Mouse (Mus musculus) thymus, adult 2 months (tissue): Measurements from ENCODE around the gene Slc6a18. TPM values are rescaled to one million over a fixed set of nuclear protein-coding genes. Genes with fewer than 3 reads are reported as not detected.

Experiments used
- DNase-seq: peaks from one replicate; pipeline ENCODE4 v3.0.0; 2021
- H3K27ac ChIP-seq: fragments of 200-500 bp; 2 replicates; pipeline ENCODE4 v1.5.1; 2012; ENCODE audit warnings: low read length, control low read depth; ENCODE audit not compliant: control insufficient read depth, insufficient read depth
- H3K27me3 ChIP-seq: fragments of 200-500 bp; 2 replicates; pipeline ENCODE4 v1.6.1; 2012; ENCODE audit warnings: mild to moderate bottlenecking, low read length, moderate library complexity, mixed read lengths; ENCODE audit not compliant: control insufficient read depth, insufficient read depth
- H3K36me3 ChIP-seq: fragments of 200-500 bp; 2 replicates; pipeline ENCODE4 v1.6.1; 2012; ENCODE audit warnings: mild to moderate bottlenecking, low read length, moderate library complexity; ENCODE audit not compliant: control insufficient read depth, insufficient read depth
- H3K4me1 ChIP-seq: fragments of 200-500 bp; replicated peaks from 2 replicates; pipeline ENCODE4 v1.6.1; 2012; ENCODE audit warnings: low read length; ENCODE audit not compliant: control insufficient read depth, insufficient read depth
- H3K4me3 ChIP-seq: fragments of 200-500 bp; 2 replicates; pipeline ENCODE4 v1.5.1; 2012; ENCODE audit warnings: mild to moderate bottlenecking, low read length, control low read depth, moderate library complexity; ENCODE audit not compliant: control insufficient read depth, insufficient read depth
- CTCF ChIP-seq: fragments of 200-500 bp; IDR thresholded peaks from 2 replicates; pipeline ENCODE4 v1.5.1; 2012; ENCODE audit warnings: mild to moderate bottlenecking, control low read depth, low read length, moderate library complexity, borderline replicate concordance; ENCODE audit not compliant: control insufficient read depth, poor library complexity, insufficient read depth; ENCODE audit errors: extremely low read depth
- POLR2A ChIP-seq: fragments of 200-500 bp; IDR thresholded peaks from 2 replicates; pipeline ENCODE4 v1.6.1; 2012; ENCODE audit warnings: mild to moderate bottlenecking, low read length, control low read depth, moderate library complexity; ENCODE audit not compliant: control insufficient read depth, poor library complexity, insufficient read depth; ENCODE audit errors: extremely low read depth
- WGBS: fragments of 180-500 bp; shearing (Covaris S2); methylation state at CpG from one replicate; pipeline ENCODE4 v1.1.7; 2018; 5-methylcytosine and 5-hydroxymethylcytosine counted together
- polyA plus RNA-seq: library from polyadenylated mRNA; depleted of rRNA; stranded (reverse); fragments of >200 nt; gene quantifications from 2 replicates; pipeline ENCODE4 v1.2.3, GENCODE M21; 2012

Slc6a18 gene
- polyA plus RNA-seq, 1 experiment, result 0.15 TPM

- WGBS, result 12% methylated on average over 4 of the region's 4 CpGs
- Histone ChIP-seq H3K4me3 (0 out of 2 replicates have a peak overlapping the region, but pooled peaks have one; percentile 10), H3K36me3 (no peaks in the 10 kb centered on the region), H3K27me3 (no peaks in the 10 kb centered on the region), H3K27ac (peak overlapping the region; percentile 100), H3K4me1 (peaks cover 64% of the 10 kb centered on the region)
- peak; percentile 69 for DNase-seq
- TF ChIP-seq POLR2A, result no peak
- TF ChIP-seq CTCF, result no peak
These were observed 25.0 kb upstream of the Slc6a18 start for GRCm38 (mm10) chr13:73702776-73703175.

DNA sequence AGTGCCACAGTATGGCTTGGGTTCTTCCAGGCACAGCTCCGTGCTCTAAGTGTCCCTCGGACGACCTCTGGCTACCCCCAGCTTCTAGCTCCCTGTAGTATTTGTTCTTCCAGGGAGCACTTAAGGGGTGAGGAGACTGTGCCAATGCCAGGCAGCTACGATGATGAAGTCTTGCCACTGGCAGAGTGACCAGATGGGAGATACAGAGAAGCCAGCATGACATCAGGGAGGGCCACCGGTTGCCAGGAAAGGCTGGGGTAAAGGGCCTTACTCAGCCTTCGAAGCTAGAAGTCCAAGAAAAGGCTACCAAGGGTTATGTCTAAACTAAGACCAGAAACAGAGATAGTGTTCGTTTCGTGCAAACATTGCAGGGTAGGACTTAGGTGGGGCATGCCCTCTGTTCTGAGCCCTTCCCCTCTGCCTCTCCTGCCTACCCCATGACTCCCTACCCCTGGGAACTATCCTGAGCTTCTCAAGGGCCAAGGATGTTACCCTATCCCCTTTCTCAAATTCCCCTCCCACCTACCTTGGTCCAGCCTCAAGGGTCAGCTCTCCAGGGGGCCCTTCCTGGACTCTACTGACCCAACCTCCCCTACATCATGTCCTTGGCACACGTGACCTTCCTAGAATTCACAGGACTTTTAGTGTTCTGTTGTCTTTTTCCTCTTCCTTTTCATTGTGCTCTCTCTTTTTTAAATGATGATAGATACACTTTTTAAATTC is 23.5 kb upstream of the Slc6a18 start:
- Histone ChIP-seq H3K4me1 (peaks cover 71% of the 10 kb centered on the region), H3K4me3 (no peak overlapping the region), H3K27me3 (no peaks in the 10 kb centered on the region), H3K27ac (peak overlapping the region; percentile 100), H3K36me3 (no peaks in the 10 kb centered on the region)
- TF ChIP-seq POLR2A (no peak), CTCF (no peak)
- no peak for DNase-seq
- WGBS, result 95% methylated on average over 9 of the region's 9 CpGs

- TF ChIP-seq POLR2A (no peak), CTCF (no peak)
- DNase-seq, result no peak
- peaks cover 70% of the 10 kb centered on the region for H3K4me1 ChIP-seq
- H3K4me3 ChIP-seq, result no peak overlapping the region
- no peak overlapping the region for H3K27ac ChIP-seq
- no peaks in the 10 kb centered on the region for H3K27me3 ChIP-seq
- H3K36me3 ChIP-seq, result no peaks in the 10 kb centered on the region
- 96% methylated on average over 12 of the region's 12 CpGs for WGBS
These were observed 22.7 kb upstream of the Slc6a18 start for GRCm38 (mm10) chr13:73700554-73700953.

GRCm38 (mm10) chr13:73699714-73700113 is 21.9 kb upstream of the Slc6a18 start:
- H3K27me3 ChIP-seq, result no peaks in the 10 kb centered on the region
- H3K4me3 ChIP-seq, result no peak overlapping the region
- TF ChIP-seq CTCF (no peak), POLR2A (no peak)
- DNase-seq, result no peak
- no peaks in the 10 kb centered on the region for H3K36me3 ChIP-seq
- H3K4me1 ChIP-seq, result peaks cover 62% of the 10 kb centered on the region
- peak overlapping the region; percentile 43; the same call in 1 of the 2 replicates for H3K27ac ChIP-seq
- WGBS, result 98% methylated on average over 6 of the region's 6 CpGs

- 94% methylated on average over 3 of the region's 3 CpGs for WGBS
- DNase-seq, result no peak
- Histone ChIP-seq H3K36me3 (no peaks in the 10 kb centered on the region), H3K27me3 (no peaks in the 10 kb centered on the region), H3K4me3 (no peak overlapping the region), H3K27ac (no peak overlapping the region), H3K4me1 (peaks cover 58% of the 10 kb centered on the region)
- no peak for TF ChIP-seq CTCF
- TF ChIP-seq POLR2A, result no peak
These were observed 18.7 kb upstream of the Slc6a18 start for GRCm38 (mm10) chr13:73696529-73696928.

DNA sequence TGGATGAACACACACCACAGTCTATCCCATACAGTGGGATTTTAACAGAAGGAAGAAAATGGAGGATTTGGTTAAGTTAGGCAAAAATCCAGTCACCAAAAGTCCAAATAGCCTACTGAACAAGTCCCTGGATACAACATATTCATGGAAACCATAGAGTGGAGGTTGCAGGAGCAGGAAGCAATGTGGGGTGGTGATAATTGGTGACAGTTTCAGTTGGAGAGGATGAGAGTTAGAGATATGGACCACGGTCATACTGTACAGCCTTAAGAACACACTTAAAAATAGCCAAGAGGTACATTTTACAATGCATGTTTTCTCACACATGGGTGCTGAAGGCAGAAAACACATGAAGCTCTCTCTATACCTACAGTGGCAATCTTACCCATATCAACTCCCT is 17.1 kb upstream of the Slc6a18 start:
- Histone ChIP-seq H3K27me3 (no peaks in the 10 kb centered on the region), H3K4me1 (peaks cover 54% of the 10 kb centered on the region), H3K27ac (no peak overlapping the region), H3K36me3 (no peaks in the 10 kb centered on the region), H3K4me3 (no peak overlapping the region)
- TF ChIP-seq POLR2A (no peak), CTCF (no peak)
- whole genome bisulfite sequencing, result 84% methylated on average over 1 of the region's 1 CpGs
- DNase-seq, result no peak
